Mouse (Mus musculus) erythroid progenitor cell, adult 5-6 weeks (primary cell): Measurements from ENCODE around the gene Sdhb. TPM values are rescaled to one million over a fixed set of nuclear protein-coding genes. Genes with fewer than 3 reads are reported as not detected.

ENCODE experiments used
- ATAC-seq: replicated peaks from 2 replicates; pipeline ENCODE4 v1.8.0; 2016; ENCODE audit warnings: moderate number of reproducible peaks, mild to moderate bottlenecking, moderate TSS enrichment, inconsistent platforms; ENCODE audit not compliant: poor library complexity, low FRiP score, severe bottlenecking
- total RNA-seq, 2 experiments: library from RNA; stranded (forward) in 1 of 2; stranded (reverse) in 1 of 2; fragments of 150-400 nt in 1 of 2; fragments of 186-747, 209-891 nt in 1 of 2; gene quantifications; 2 replicates each; pipeline versions ENCODE4 v1.2.3 to v1.2.4; 2015 to 2017; ENCODE audit warnings: low replicate concordance in 2 of 2

Gene Sdhb
- total RNA-seq, 2 experiments from 2014 or later = 21.6 to 52.0 TPM

DNA sequence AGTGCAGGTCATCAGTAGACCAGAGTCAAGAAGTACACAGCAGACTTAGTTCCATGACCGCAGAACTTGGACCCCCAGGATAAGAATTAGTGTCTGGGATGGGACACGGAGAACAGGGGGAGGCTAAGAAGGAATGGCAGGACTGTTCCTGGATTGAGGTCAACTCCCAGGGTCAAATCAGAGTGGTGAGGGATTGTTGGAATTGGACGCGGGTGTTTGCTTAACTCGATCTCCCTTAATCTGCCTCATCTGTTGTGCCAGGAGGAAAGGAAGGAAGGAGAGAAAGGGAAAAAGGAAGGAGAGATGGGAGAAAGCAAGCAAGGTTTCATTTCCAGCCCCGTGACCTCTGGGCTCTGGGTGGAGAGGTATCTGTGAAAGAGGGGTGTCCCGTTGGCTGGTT is 49.1 kb downstream of the Sdhb start, which contains the start of gene Mfap2:
Mfap2 (plus strand) TSS at position 301 of the 400 bp plus-strand sequence.
- ATAC-seq = no peak

DNA sequence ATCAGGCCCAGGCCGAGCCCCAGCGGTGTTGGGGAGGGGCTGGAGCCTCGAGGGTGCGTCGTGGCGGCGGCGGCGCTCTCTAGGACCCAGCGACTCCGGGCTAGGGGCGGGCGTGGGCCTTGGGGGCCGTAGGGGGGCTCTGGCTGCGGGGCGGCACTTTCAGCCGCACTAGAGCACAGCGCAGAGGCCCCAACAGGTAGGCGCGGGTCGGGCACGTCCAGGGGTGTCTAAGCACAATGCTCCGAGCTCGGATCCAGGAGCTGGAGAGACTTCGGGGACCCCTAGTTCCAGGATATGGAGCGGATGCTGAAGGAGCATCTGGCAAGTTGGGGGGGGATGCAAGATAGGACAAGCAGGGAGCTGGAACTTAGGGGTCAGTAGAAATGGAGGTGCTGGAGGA is 49.5 kb downstream of the Sdhb start:
- ATAC-seq = no peak

DNA sequence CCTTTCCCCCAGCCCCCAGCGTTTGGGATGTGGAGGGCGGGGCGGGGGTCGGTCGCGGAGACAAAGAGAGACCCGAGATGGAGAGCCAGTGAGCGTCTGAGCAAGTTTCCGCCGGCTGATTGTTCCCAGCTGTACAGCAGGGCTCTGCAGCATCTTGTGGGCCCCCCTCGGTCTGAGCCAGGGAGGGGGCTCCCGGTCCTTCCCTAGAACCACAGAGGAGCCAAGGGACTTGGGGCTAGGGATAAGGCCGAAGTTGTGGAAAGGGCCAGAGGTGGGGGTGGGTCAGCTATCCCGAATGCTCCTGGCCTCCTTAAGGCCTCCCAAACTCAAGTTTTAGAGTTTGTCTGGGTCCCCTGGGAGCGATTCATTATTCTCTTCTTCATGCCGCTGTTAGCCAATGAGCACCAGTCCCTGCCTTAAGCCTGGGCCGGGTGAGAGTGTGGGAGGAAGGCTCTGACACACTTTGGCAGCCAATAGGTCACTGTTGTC is 50.0 kb downstream of the Sdhb start:
- no peak for ATAC-seq

DNA sequence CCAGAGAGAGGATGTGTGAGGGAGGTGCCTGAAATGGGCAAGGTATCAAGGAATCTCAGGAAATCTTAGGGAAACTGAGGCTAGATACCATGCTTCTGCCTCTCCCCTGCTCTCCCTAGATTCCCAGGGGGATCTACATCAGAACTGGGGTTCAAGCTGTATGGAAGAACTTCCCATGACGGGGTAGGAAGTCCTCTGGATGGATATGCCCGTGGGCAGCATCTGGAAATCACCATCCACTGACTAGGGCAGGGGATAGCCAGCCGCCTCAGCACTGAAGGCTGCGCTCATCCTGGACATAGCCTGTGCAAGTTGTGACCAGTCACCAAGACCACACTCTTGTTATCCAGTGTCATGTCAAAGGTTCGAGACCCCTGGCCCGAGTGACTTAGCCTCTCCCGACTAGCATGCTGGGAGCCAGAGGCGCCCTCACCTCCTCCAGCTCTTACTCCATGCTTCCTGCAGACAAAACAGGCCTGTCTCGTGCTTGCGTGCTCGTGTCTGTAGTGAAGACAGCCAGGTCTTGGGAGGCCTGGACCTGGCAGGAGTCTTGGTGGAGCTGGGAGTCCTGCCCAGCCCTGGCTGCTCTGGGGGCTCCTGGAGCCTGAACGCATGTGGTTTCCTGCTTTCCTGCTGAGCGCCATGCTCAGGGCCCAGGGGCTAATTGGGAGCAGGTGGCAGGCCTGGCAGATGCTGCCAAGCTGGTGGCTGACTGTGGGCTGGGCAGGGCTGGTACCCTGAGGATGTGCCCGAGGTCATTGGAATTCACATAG is 50.7 kb downstream of the Sdhb start:
- no peak for ATAC-seq

DNA sequence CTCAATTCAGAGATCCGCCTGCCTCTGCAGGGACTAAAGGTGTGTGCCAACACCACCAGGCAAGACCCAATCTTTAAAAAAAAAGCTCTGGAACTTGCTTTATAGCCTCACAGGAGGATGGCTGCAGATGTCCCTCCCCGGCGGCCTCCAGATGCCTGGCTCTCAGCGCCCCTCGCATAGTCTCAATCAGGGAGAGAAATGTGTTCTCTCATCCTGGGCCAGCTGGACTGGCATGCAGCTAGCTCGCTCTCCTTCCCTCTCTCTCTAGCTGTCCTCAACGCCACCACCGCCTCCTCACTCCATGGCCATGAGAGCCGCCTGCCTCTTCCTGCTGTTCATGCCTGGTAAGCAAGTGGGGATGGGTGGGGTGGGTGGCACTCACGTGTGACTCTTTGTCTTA is 51.6 kb downstream of the Sdhb start:
- ATAC-seq = no peak

DNA sequence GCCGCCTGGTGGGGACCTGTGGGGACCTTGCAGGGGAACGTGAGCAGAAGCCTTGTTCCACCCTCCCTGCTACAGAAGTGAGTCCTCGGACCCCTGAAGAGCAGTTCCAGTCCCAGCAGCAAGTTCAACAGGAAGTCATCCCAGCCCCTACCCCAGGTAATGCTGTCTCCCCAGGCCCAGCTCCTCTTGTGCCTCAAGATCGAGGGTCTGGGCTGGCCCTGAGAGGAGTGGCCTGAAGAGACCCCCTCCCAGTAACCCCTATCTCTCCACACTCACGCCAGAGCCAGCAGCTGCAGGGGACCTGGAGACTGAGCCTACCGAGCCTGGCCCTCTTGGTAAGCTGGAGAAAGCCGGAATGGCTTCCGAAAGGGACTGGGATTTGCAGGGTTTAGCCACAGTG is 53.1 kb downstream of the Sdhb start:
- no peak for ATAC-seq

DNA sequence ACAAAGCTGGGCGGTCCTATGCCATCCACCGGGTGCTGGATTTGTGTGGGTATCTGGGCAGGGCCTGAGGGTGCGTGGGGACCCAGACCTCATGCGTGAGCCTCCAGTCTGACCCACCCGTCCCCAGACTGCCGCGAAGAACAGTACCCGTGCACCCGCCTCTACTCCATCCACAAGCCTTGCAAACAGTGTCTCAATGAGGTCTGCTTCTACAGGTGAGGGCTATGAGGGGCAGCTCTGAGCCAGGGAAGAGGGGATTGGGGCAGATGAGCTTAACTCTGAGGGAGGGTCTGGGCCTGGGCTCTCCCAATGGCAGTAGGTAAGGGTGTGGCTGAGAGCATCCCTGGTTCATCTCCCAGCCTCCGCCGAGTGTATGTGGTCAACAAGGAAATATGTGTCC is 53.9 kb downstream of the Sdhb start:
- ATAC-seq = no peak

DNA sequence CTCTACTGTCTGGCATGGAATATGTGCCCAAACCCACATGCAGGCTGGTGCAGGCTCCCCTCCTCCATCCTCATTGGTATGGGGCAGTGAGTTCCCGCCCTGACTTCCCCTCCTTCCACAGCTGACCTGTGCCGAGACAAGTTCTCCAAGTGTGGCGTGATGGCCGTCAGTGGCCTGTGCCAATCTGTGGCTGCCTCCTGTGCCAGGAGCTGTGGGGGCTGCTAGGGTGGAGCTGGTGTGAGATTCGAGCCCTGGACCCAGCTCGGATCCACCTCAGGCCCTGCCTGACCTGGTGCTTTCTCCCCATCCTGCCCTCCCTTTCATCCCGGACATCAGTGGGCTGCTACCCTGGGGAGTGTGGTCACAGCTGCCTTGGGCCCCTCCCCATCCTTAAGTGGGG is 54.4 kb downstream of the Sdhb start:
- no peak for ATAC-seq

DNA sequence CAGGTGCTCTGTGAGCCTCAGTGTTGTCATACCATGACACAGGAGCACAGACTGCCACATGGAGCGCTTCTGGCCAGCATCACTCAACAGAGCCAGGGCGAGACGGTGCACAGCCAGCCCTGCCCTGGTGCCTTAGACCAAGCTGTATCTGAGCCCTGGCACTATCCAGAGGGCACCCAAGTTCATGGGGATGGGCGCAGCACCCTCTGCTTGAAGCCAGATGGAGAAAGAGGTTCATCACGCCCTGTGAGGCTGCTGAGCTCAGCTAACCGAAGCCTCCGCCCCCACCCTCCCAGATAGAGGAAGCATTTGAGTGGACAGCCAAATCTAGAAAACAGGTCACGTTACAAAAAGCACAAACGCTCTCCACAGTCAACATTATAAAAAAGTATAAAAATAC is 55.3 kb downstream of the Sdhb start:
- ATAC-seq = no peak

DNA sequence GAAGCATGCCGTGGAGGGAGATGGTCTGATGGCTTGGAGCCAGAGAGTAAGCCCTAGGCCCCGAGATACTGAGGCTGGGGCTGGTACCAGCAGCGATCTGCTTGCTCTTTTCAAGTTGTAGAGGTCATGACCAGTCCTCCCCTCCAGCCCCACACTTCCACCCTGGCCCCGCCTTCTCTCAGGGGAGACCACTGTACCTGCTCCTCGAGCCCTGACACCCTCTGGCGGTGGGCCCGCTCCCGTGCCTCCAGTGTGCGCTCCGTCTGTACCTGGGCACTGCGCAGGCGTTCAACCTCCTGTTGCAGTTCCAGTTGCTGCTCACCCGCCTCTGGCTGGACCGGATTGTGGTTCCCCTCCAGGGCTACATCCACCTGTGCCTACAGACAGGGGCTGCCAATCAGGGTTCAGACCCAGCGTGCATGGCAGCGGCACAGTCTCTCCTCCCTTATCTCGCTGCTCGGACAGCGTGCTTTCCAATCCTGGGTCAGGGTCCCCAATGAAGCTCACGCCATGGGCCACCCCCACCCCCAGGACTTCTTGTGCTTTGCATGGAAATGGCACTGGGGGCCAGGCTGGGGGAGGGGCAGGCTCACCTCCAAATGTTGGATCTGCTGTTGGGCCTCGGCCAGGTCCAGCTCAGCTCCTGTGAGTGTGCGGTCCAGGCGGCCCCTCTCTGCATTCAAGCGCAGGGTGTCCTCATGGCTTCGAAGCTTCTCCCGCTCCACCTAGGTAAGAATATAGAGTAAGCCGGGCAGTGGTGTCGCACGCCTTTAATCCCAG is 56.8 kb downstream of the Sdhb start:
- no peak for ATAC-seq

DNA sequence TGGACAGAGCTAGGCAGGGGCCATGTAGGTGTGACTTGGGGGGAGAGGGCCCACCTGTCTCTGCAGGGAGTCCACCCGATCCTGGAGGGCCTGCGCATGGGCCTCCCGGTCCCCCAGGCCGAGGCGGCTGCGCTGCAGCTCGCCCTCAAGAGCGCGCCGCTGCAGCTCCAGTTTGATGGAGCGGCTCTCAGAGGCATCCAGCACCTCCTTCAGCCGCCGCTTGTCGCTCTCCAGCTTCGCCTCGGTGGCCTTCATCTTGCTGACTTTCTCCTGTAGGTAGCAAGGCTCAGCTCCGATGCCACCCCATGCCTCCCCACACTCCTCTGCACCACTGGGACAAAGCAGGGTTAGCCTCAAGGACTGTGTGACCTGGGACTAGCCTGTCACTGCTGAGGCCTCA is 59.2 kb downstream of the Sdhb start:
- no peak for ATAC-seq

DNA sequence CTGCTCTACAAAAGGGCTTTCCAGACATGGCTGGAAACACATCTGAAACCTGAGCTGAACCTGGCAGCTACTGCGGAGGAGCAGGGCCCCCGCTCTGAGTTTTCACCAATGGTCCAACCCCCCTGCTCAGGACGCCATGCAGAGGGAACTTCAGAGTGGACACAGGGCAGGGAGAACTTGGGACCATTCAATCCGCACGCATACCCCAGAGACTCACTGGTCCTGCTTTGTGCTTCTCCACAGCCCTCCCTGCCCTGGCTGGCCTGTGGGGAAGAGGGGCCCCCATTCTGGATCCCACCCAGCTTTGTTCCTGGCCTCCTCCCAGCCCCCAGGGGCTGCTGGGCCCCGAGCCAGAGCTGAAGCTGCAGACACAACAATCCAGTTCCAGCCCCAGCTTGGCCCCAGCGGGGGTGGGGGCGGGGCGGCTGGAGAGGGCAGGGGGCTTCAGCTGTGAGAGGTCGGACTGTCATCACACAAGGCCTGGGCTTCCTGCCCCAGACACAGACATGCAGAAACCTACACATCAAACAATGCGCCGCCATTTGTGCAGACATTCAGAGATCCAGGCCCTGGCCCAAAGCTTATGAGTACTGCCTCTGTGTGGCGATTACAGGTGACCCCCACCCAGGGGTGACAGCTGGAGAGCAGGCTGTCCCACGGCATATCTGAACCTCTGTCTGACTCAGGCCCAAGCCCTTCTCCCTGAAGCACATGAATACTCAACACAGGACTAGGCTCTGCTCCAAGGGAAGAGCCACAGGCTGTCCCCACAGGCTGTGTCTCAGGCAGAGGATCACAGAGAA is 60.0 kb downstream of the Sdhb start:
- ATAC-seq = no peak

DNA sequence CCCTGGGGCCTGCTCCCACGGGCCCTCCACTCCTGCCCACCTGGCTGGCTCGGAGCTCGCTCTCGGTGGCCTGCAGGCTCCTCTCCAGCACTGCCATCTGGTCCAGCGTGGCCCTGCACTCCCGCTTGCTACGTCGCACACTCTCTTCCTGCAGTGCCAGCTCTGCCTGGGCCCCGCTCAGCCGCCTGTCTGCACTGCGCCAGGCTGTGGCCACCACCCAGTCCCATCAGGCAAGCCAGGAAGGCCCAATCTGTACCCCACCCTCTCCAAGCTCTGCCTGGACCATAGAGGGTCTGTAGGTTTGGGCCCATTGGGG is 60.6 kb downstream of the Sdhb start:
- ATAC-seq = no peak

DNA sequence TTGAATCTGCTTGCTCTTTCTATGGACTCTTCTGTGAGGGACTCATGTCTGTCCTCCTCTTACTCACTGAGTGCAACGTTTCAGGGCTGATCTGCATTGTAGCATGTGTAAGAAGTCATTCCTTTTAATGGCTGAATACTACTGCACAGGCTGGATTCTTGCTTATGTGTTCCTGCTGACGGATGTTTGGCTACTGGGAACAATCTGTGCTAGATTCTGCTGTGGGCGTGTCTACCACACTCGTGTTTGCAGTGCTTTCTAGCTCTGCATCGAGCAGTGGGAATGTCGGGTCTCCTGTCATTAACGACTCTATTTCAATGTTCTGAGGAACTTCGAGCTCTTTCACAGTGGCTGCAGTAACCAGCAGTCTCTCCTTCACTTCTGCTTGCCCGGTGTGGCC is 63.0 kb downstream of the Sdhb start:
- no peak for ATAC-seq

DNA sequence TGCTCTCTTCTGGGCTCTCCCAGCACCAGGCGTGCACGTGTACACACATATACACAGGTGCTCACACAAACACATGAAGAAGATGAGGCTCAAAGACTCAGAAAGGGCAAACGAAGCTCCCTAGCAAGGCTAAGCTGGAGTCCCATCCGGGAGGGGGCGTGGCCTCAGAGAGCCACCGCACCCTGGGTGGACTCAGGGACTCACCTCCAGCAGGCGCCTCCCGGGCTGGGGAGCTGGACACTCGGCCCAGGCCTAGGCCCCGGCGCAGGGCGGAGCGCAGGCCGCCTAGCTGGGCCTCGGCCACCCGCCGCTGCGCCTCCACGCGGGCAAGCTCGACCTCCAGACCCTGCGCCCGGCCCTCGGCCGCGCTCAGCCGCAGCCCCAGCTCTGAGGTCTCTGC is 64.0 kb downstream of the Sdhb start:
- ATAC-seq = no peak

Other genes with a start within 250 kb of the Sdhb start
- not detected in 2 replicates for gene Padi6, start 218.6 kb upstream of the Sdhb start, total RNA-seq (2015; ENCODE audit: low replicate concordance)
- gene Padi6, start 218.6 kb upstream of the Sdhb start, total RNA-seq (2017; ENCODE audit: low replicate concordance) = not detected in 2 replicates
- gene Padi4, start 187.0 kb upstream of the Sdhb start, total RNA-seq (2015; ENCODE audit: low replicate concordance) = 8.0 and 15.1 TPM in 2 replicates
- gene Padi4, start 187.0 kb upstream of the Sdhb start, total RNA-seq (2017; ENCODE audit: low replicate concordance) = 4.1 and 15.1 TPM in 2 replicates
- not detected in 2 replicates for gene Padi3, start 150.6 kb upstream of the Sdhb start, total RNA-seq (2015; ENCODE audit: low replicate concordance)
- gene Padi3, start 150.6 kb upstream of the Sdhb start, total RNA-seq (2017; ENCODE audit: low replicate concordance) = not detected in 2 replicates
- gene Padi1, start 115.4 kb upstream of the Sdhb start, total RNA-seq (2015; ENCODE audit: low replicate concordance) = not detected in 2 replicates
- not detected in 2 replicates for gene Padi1, start 115.4 kb upstream of the Sdhb start, total RNA-seq (2017; ENCODE audit: low replicate concordance)
- 1.1 and 3.4 TPM in 2 replicates for gene Padi2, start 54.9 kb upstream of the Sdhb start, total RNA-seq (2015; ENCODE audit: low replicate concordance)
- 1.3 and 3.5 TPM in 2 replicates for gene Padi2, start 54.9 kb upstream of the Sdhb start, total RNA-seq (2017; ENCODE audit: low replicate concordance)
- gene Atp13a2, start 25.7 kb downstream of the Sdhb start, total RNA-seq (2015; ENCODE audit: low replicate concordance) = 4.2 and 10.8 TPM in 2 replicates
- 6.0 and 18.0 TPM in 2 replicates for gene Atp13a2, start 25.7 kb downstream of the Sdhb start, total RNA-seq (2017; ENCODE audit: low replicate concordance)
- not detected in 2 replicates for gene Mfap2, start 49.2 kb downstream of the Sdhb start, total RNA-seq (2015; ENCODE audit: low replicate concordance)
- gene Mfap2, start 49.2 kb downstream of the Sdhb start, total RNA-seq (2017; ENCODE audit: low replicate concordance) = not detected in 2 replicates
- 0.36 TPM in 1 of 2 replicates, not detected in the other for gene Crocc, start 99.3 kb downstream of the Sdhb start, total RNA-seq (2015; ENCODE audit: low replicate concordance)
- 1.4 TPM in 1 of 2 replicates, not detected in the other for gene Crocc, start 99.3 kb downstream of the Sdhb start, total RNA-seq (2017; ENCODE audit: low replicate concordance)
- 51.1 and 67.4 TPM in 2 replicates for gene Necap2, start 117.2 kb downstream of the Sdhb start, total RNA-seq (2015; ENCODE audit: low replicate concordance)
- 45.2 and 108 TPM in 2 replicates for gene Necap2, start 117.2 kb downstream of the Sdhb start, total RNA-seq (2017; ENCODE audit: low replicate concordance)
- gene Spata21, start 127.1 kb downstream of the Sdhb start, total RNA-seq (2015; ENCODE audit: low replicate concordance) = not detected in 2 replicates
- not detected in 2 replicates for gene Spata21, start 127.1 kb downstream of the Sdhb start, total RNA-seq (2017; ENCODE audit: low replicate concordance)
- 13.7 and 19.3 TPM in 2 replicates for gene Szrd1, start 178.6 kb downstream of the Sdhb start, total RNA-seq (2015; ENCODE audit: low replicate concordance)
- 14.8 and 20.2 TPM in 2 replicates for gene Szrd1, start 178.6 kb downstream of the Sdhb start, total RNA-seq (2017; ENCODE audit: low replicate concordance)
- gene Fbxo42, start 186.7 kb downstream of the Sdhb start, total RNA-seq (2015; ENCODE audit: low replicate concordance) = 37.5 and 43.6 TPM in 2 replicates
- 37.2 and 39.9 TPM in 2 replicates for gene Fbxo42, start 186.7 kb downstream of the Sdhb start, total RNA-seq (2017; ENCODE audit: low replicate concordance)